Mouse (Mus musculus) regulatory T cell (primary cell): ENCODE results near the gene Auts2.

Source experiments
- in situ Hi-C: fragments of 300-600 bp; cut with MboI, MseI; formaldehyde crosslinking; loops from one replicate; pipeline ENCODE4 v1.15.1; 2025; ENCODE audit warnings: high pct_unique_total_duplicates

Auts2 gene

GRCm38 (mm10) chr5:131631038-131631997, 911.8 kb downstream of the Auts2 start:
- in situ Hi-C loops, result loop anchor here (10.0 kb wide), 1 partner anchor 673 kb away; no protein-coding TSS in a partner anchor

- in situ Hi-C loops, result loop anchor here (10.0 kb wide), 1 partner anchor 674 kb away; no protein-coding TSS in a partner anchor
Observed at GRCm38 (mm10) chr5:131630577-131630976, 912.6 kb downstream of the Auts2 start.

GRCm38 (mm10) chr5:131616113-131616876, 926.8 kb downstream of the Auts2 start:
- in situ Hi-C loops, result no loop called here

DNA sequence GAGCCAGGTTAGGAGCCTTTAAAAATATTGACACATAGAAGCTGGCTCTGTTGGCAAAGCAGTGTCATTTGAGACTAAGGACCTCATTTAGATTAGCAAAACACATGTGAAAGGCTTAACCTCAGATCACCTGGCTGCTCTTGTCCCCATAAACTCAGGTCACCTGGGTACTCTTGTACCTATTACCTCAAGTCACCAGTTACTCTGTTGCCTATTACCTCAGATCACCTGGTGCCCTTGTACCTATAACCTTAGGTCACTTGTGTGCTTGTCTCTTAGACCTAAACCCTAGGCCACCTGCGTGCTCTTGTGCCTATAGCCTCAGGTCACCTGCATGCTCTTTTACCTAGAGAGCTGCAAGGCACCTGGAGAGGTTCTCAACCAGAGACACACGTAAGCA, 928.9 kb downstream of the Auts2 start:
- in situ Hi-C loops, result no loop called here

GRCm38 (mm10) chr5:131613301-131613700, 929.8 kb downstream of the Auts2 start:
- in situ Hi-C loops, result no loop called here

- in situ Hi-C loops, result no loop called here
Observed at GRCm38 (mm10) chr5:131610702-131611101, 932.4 kb downstream of the Auts2 start.

DNA sequence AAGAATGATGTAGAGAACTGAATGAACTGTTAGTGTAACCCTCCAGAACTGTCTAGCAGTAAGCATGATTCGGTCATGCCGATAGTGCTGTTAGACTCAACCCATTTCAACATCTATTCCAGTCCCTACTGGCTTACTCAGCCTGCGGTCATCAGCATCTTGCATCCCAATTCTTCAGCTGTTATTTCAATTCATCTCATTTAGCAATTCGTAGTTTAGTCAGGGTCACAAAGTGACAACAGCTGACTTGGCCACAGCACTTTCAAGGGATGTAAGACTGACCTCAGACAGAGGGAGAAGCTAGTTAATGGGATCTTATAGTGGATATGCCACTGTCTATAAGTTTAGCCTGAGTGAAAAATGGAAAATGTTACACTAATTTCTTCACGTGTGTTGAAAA, 936.4 kb downstream of the Auts2 start:
- in situ Hi-C loops, result no loop called here

DNA sequence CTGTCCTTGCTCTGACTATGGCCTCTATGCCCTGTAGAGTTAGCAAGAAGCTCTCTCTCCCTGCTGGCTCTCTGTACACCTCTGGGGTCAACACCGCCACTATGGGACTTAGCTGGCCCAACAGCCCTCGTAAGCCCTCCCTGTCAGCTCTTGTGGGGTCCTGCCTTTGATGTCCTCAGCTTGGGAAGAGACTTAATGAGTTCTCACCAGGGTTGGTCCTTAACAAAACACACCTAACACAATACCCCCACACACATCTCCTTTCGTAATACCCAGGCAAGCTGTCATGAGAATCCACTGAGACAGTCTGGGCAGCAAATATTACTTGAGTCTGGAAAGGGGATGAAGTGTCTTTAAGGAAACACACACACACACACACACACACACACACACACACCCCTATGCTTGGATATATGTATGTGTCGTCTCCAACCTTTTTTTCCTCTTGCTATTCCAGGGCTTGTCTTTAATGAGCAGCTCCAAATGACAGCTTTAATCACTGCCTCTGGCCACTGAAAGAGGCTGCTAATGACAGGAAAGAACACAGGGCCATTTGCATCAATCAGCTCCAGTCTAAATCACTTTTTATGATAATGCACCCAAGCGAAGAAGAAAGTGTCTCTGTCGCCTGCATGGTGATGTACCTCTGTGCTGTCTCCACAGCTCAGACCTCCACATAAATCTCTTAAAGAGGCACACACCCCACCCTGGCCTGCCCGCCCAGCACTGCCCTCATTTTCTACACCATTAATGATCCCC, 941.0 kb downstream of the Auts2 start:
- in situ Hi-C loops, result no loop called here

- in situ Hi-C loops, result no loop called here
Observed at GRCm38 (mm10) chr5:131600325-131601125, 942.6 kb downstream of the Auts2 start.

DNA sequence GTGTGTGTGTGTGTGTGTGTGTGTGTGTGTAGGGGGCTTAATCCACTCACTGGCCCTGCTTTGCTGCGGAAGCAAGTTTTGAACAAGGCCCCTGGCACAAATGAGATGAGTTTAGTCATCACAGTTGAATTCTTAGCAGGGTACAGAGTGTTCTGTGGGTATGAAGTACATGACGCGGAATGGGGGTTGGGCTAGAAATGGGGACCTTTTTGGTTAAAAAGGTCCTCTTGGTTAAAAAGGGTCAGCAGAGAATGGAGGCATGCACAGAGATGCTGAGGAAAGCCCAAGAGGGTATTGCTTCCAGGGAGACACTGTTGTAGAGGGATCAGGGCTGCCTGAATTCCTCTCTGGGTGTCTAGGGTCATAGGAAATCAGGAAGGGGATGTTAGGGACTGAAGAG, 945.6 kb downstream of the Auts2 start:
- in situ Hi-C loops, result no loop called here

DNA sequence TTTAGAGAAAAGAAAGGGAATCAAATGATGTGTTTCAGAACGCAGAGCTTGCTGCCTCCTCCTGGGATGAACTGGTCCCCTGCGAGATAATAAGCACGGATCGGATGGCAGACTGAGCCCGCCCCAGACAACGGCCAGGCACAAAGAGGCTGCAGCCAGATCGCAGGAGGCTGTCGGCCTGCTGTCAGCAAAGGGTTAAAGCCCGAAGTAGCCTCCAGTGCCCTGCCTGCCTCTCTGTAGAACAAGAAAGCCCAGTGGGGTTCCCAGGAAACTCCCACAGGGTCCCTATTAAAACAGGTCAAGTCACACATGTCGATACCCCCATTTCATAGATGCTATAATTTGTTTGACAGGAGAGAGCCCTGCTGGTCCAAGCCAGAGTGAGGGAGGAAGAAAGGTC, 946.6 kb downstream of the Auts2 start:
- in situ Hi-C loops, result no loop called here

GRCm38 (mm10) chr5:131595730-131596129, 947.4 kb downstream of the Auts2 start:
- in situ Hi-C loops, result no loop called here

DNA sequence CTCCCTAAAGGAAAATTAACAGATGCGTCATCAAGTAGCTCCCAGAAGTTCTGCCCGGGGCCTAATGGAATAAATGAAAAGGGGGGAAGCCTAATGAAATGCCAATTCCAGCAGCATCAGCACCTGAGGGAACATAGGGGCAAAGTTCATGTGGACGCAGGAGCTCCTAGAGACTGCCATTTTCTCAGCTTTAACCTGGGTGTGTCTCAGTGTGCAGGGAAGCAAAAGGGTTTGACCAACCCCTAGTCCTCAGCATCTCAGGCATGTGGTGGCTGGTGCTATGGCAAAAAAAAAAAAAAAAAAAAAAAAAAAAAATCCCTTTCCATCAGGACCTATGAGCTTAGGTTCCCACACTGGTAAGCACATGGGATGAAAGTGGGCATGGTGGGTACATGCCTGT, 948.5 kb downstream of the Auts2 start:
- in situ Hi-C loops, result no loop called here

DNA sequence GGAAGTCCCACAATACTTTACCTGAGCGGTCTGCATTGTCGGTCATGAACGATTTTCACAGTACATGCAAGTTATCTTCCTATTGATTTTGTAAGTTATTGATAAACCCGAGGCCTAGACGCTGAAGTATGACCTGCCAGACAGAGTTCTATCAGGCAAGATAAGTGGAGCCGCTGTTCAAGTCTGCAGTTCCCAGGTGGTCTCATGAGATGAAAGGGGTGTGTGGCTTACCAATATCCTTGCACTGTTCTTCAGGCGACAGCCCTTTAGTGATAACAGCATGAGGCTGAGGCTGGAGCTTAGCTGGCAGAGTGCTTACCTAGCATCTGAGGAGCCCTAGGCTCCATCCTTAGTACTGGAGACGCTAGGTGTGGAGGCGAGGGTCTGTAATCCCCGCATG, 949.9 kb downstream of the Auts2 start:
- in situ Hi-C loops, result no loop called here

DNA sequence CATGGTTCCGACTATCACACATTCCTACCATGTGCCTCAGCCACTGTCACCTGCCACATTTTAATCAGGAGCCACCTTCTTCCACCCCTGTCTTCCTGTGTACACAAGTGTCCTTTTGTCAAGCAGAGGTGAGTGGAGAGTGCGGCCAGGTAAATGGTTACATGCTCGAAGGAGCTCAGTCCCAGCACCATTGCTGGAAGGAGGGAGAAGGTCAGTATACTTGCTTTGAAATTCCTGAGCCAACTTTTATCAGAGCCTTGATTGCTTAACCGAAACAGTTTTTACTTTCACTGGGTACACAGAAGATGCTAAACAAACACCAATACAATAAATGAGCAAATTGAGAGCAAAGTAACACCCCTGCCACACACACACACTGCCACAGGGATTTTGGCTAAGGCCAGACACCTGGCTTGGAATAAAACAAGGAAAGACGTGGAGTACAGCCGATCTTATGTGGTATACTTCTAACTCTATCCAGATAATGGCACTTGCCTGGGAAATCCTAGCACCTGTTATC, 953.1 kb downstream of the Auts2 start:
- in situ Hi-C loops, result no loop called here

DNA sequence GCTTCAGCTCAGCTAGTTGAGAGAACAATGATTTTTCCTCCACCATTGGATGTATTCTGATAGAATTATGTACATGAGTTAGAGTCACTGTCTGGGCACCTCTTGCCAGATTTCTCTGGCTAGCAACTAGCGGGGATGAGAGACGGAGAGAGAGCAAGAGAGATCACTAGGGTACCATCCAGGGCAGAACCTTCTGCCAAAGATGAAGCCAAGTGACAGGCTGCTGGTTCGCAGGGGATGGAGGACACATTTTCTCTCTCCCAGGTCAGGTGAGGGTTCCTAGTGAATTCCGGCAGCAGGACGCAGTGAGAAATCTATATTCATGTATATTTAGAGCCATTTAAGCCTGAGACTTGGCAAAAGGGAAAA, 956.8 kb downstream of the Auts2 start:
- in situ Hi-C loops, result no loop called here

DNA sequence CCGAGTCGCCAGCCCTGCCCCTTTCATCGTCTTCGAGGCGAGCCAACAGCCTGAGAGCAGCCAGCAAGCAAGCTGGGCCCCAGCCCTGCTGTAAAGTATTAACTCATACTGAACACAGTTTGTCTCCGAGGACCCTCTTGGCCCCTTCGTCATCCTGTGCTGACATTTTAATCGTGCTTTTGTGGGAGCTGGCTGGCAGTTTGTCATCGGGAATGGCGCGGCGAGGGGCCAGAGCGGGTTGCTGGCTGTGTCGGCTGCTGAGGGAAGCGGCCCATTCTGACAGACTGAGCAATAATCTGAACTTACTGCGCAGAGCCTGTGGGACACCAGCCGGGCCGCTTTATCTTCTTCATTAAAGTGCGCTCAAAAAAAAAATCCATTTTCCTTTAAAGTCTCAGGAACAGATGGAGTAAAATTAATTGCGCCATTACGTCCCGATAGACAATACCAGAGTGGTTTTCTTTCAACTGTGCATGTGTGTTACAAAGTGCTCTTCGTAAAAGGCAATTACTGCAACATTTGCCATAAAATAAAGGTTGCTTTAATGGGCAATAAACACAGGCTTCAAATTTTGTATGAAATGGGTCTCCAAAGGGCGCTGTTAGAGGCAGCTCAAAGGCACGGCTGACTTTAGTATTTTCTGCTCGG, 957.3 kb downstream of the Auts2 start:
- in situ Hi-C loops, result no loop called here

- in situ Hi-C loops, result no loop called here
Observed at GRCm38 (mm10) chr5:131584260-131585135, 958.6 kb downstream of the Auts2 start.
